ENCODE assay signal across 12 mouse cellular contexts in the genomic region with DNA sequence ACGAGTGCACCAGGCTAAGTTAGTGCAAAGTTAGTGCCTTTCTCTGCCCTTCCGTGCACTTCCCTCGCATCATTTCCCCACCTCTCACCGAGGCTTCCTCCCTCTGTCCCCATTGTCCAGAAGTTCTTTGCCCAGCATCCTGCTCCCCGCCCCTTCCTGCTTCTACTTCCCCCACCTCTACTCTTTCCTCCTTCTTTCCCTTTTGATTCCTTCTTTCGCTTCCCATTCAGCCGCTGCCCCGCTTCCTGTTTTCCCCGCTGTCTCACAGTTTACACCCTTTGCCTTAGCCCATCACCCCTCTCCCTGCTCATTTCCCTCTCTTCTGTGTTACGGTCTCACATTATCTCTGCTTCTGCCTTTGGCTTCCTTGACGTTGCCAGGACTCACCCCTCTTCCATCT. TPM values are rescaled to one million over a fixed set of nuclear protein-coding genes. Genes with fewer than 3 reads are reported as not detected.
A peak's percentile ranks its signal among the peaks of the same experiment; 100 is the strongest.
DNase-seq lines count a peak whose midpoint lies in the region; ATAC-seq and TF ChIP-seq lines count a peak whose summit lies in the region.
"Had no signal": no experiment of that assay in that cellular context is flagged by ENCODE, and none has a peak within 500 bp of the region (broad histone marks: within the 10 kb centered on the region; RNA-seq: fewer than 3 reads in every experiment).

No protein-coding gene starts in this region.

- ATAC-seq in heart, embryonic 11.5 days (replicated peaks; ENCODE audit: insufficient number of reproducible peaks, low FRiP score, low TSS enrichment) = no peak
- no peak for ATAC-seq in embryonic facial prominence, embryonic 12.5 days (ENCODE audit: insufficient number of reproducible peaks, insufficient read depth, low FRiP score, low TSS enrichment)
- ATAC-seq in liver, embryonic 12.5 days = no peak
- ATAC-seq: intestine, embryonic 15.5 days had no signal

- H3K4me3 ChIP-seq in heart, embryonic 10.5 days = no peak overlapping the region
- H3K4me3 ChIP-seq in heart, embryonic 11.5 days (ENCODE audit: low read depth, low read length) = no peak overlapping the region
- no peak overlapping the region for H3K4me3 ChIP-seq in bone marrow macrophage, adult 2 months (ENCODE audit: insufficient read depth, low read length)
- H3K4me3 ChIP-seq in embryonic facial prominence, embryonic 12.5 days = no peak overlapping the region
- no peak overlapping the region for H3K4me3 ChIP-seq in liver, embryonic 12.5 days
- H3K4me3 ChIP-seq: intestine, embryonic 15.5 days had no signal

- H3K36me3 ChIP-seq in heart, embryonic 10.5 days = no peaks in the 10 kb centered on the region
- no peaks in the 10 kb centered on the region for H3K36me3 ChIP-seq in heart, embryonic 11.5 days (ENCODE audit: control insufficient read depth, insufficient read depth, low read length)
- H3K36me3 ChIP-seq in embryonic facial prominence, embryonic 12.5 days = no peaks in the 10 kb centered on the region
- no peaks in the 10 kb centered on the region for H3K36me3 ChIP-seq in liver, embryonic 12.5 days
- H3K36me3 ChIP-seq: intestine, embryonic 15.5 days had no signal

- no peak overlapping the region for H3K9ac ChIP-seq in heart, embryonic 11.5 days (ENCODE audit: low read depth, low read length)
- no peak overlapping the region for H3K9ac ChIP-seq in embryonic facial prominence, embryonic 12.5 days
- no peak overlapping the region for H3K9ac ChIP-seq in liver, embryonic 12.5 days
- H3K9ac ChIP-seq: intestine, embryonic 15.5 days; lung, embryonic 14.5 days had no signal

- DNase-seq in heart, embryonic 10.5 days (ENCODE audit: low spot score) = no peak
- no peak for DNase-seq in layer of hippocampus, postnatal 10 days (ENCODE audit: low spot score in 2 of 2)
- DNase-seq in B cell, adult 2 months = no peak
- DNase-seq: adrenal gland, adult 2 months; lung, embryonic 14.5 days; spleen, adult 18-20 months had no signal

- no peaks in the 10 kb centered on the region for H3K27me3 ChIP-seq in heart, embryonic 10.5 days (ENCODE audit: insufficient read depth, poor library complexity, severe bottlenecking)
- H3K27me3 ChIP-seq in heart, embryonic 11.5 days (ENCODE audit: control insufficient read depth, insufficient read depth, low read length) = no peaks in the 10 kb centered on the region
- H3K27me3 ChIP-seq in embryonic facial prominence, embryonic 12.5 days = no peaks in the 10 kb centered on the region
- peaks cover 14% of the 10 kb centered on the region for H3K27me3 ChIP-seq in liver, embryonic 12.5 days (replicated peaks)
- H3K27me3 ChIP-seq: intestine, embryonic 15.5 days had no signal

- TF ChIP-seq CTCF in bone marrow macrophage, adult 2 months (IDR thresholded peaks at IDR 0.05; ENCODE audit: low read depth, low read length) = no peak

- H3K9me3 ChIP-seq in heart, embryonic 10.5 days = no peaks in the 10 kb centered on the region
- H3K9me3 ChIP-seq in heart, embryonic 11.5 days (replicated peaks; ENCODE audit: control insufficient read depth, low read length) = no peaks in the 10 kb centered on the region
- H3K9me3 ChIP-seq in embryonic facial prominence, embryonic 12.5 days = no peaks in the 10 kb centered on the region
- H3K9me3 ChIP-seq in liver, embryonic 12.5 days (replicated peaks) = no peaks in the 10 kb centered on the region
- H3K9me3 ChIP-seq: intestine, embryonic 15.5 days had no signal

- H3K4me1 ChIP-seq in heart, embryonic 10.5 days = peaks cover 71% of the 10 kb centered on the region
- peaks cover 46% of the 10 kb centered on the region for H3K4me1 ChIP-seq in heart, embryonic 11.5 days (ENCODE audit: control insufficient read depth, insufficient read depth, low read length)
- H3K4me1 ChIP-seq in bone marrow macrophage, adult 2 months (ENCODE audit: control insufficient read depth, insufficient read depth, low read length) = peaks cover 25% of the 10 kb centered on the region
- peaks cover 37% of the 10 kb centered on the region for H3K4me1 ChIP-seq in embryonic facial prominence, embryonic 12.5 days
- H3K4me1 ChIP-seq in liver, embryonic 12.5 days = peaks cover 9% of the 10 kb centered on the region; the same call in 1 of the 2 replicates

- no peak overlapping the region for H3K4me2 ChIP-seq in heart, embryonic 11.5 days
- H3K4me2 ChIP-seq in embryonic facial prominence, embryonic 12.5 days (replicated peaks) = no peak overlapping the region
- H3K4me2 ChIP-seq in liver, embryonic 12.5 days = peak overlapping the region; percentile 19; the same call in 1 of the 2 replicates
- H3K4me2 ChIP-seq: intestine, embryonic 15.5 days; lung, embryonic 14.5 days had no signal

- WGBS in heart, embryonic 10.5 days = 64% methylated on average over 11 of the region's 11 CpGs
- 60% methylated on average over 11 of the region's 11 CpGs for WGBS in heart, embryonic 11.5 days (ENCODE audit: insufficient replicate concordance)
- WGBS in embryonic facial prominence, embryonic 12.5 days = 84% methylated on average over 11 of the region's 11 CpGs
- 22% methylated on average over 11 of the region's 11 CpGs for WGBS in liver, embryonic 12.5 days (ENCODE audit: insufficient replicate concordance)

- TF ChIP-seq POLR2A in bone marrow macrophage, adult 2 months (IDR thresholded peaks at IDR 0.05; ENCODE audit: borderline replicate concordance, low read depth, low read length) = no peak

- peak overlapping the region; percentile 48 for H3K27ac ChIP-seq in heart, embryonic 10.5 days
- H3K27ac ChIP-seq in heart, embryonic 11.5 days (ENCODE audit: low read depth, low read length) = no peak overlapping the region
- H3K27ac ChIP-seq in bone marrow macrophage, adult 2 months (ENCODE audit: insufficient read depth, low read depth, low read length) = peak overlapping the region; percentile 57
- 0 out of 2 replicates have a peak overlapping the region, but pooled peaks have one; percentile 71 for H3K27ac ChIP-seq in embryonic facial prominence, embryonic 12.5 days
- no peak overlapping the region for H3K27ac ChIP-seq in liver, embryonic 12.5 days
- H3K27ac ChIP-seq: intestine, embryonic 15.5 days had no signal

RNA-seq across cellular contexts. Expression of gene March10, which starts 49.8 kb away (rescaled TPM):
- polyA plus RNA-seq in heart, embryonic 10.5 days (2016; fragmentation: Nextera tagmentation; extraction: Ambion mirVana) = 0.23 and 0.40 TPM in 2 replicates
- polyA plus RNA-seq in heart, embryonic 11.5 days (2014; fragmentation: Nextera tagmentation; extraction: Ambion mirVana) = 0.19 and 0.30 TPM in 2 replicates
- polyA plus RNA-seq in bone marrow macrophage, adult 2 months (2012; ENCODE audit: insufficient read depth, insufficient read length, missing spikeins) = not detected in 2 replicates
- 0.18 TPM in 1 of 2 replicates, not detected in the other for polyA plus RNA-seq in embryonic facial prominence, embryonic 12.5 days (2016; fragmentation: Nextera tagmentation; extraction: Ambion mirVana)
- polyA plus RNA-seq in liver, embryonic 12.5 days (2016; fragmentation: Nextera tagmentation; extraction: Ambion mirVana) = not detected in 2 replicates
- total RNA-seq in layer of hippocampus, postnatal 10 days (2021) = 1 to 10 TPM in 1 of 2 experiments, under 1 TPM in 1; 0.31 to 1.0 TPM
- total RNA-seq: adrenal gland, adult 2 months had no signal
- polyA plus RNA-seq: adrenal gland, adult 2 months; heart, postnatal 0 days; intestine, embryonic 15.5 days; lung, embryonic 14.5 days had no signal

Comparison
In these comparisons a context has a peak if more than half of its experiments do, and no peak if none do; other contexts are left out.
1. H3K27ac ChIP-seq: peak in heart, embryonic 10.5 days (single experiment), bone marrow macrophage, adult 2 months (single experiment) and embryonic facial prominence, embryonic 12.5 days (single experiment); none in heart, embryonic 11.5 days (single experiment) and liver, embryonic 12.5 days (single experiment).